Mouse (Mus musculus) c-Kit-positive CD71-positive TER-119-negative erythroid progenitor cells, embryonic 14.5 days (primary cell): ENCODE data around the gene Spn.

Experiments
- DNase-seq: peaks from one replicate; pipeline ENCODE4 v3.0.0-alpha.2; 2013; ENCODE audit warnings: low read depth

Gene Spn

GRCm38 (mm10) chr7:127140623-127141404 is 3.2 kb upstream of the Spn start:
- DNase-seq: no peak

- DNase-seq: no peak
These were observed 1.9 kb upstream of the Spn start for GRCm38 (mm10) chr7:127139562-127139961.

- peak; percentile 71 for DNase-seq
These were observed 1.5 kb upstream of the Spn start for GRCm38 (mm10) chr7:127139100-127139499.

- DNase-seq: no peak
These were observed 1.2 kb downstream of the Spn start for GRCm38 (mm10) chr7:127136181-127137071.

GRCm38 (mm10) chr7:127134821-127135447 is 2.7 kb downstream of the Spn start:
- no peak for DNase-seq

GRCm38 (mm10) chr7:127133125-127133524 is 4.5 kb downstream of the Spn start:
- no peak for DNase-seq

GRCm38 (mm10) chr7:127129638-127130037 is 8.0 kb downstream of the Spn start:
- DNase-seq: no peak

- no peak for DNase-seq
These were observed 15.7 kb downstream of the Spn start, which contains the start of gene Qprt for GRCm38 (mm10) chr7:127121911-127122270. Gene Qprt, minus strand, starts transcription at chr7:127122226.

GRCm38 (mm10) chr7:127121061-127121910 is 16.3 kb downstream of the Spn start:
- DNase-seq: no peak

GRCm38 (mm10) chr7:127118671-127119445 is 18.8 kb downstream of the Spn start:
- DNase-seq: no peak

GRCm38 (mm10) chr7:127117948-127118347 is 19.7 kb downstream of the Spn start:
- no peak for DNase-seq

- no peak for DNase-seq
These were observed 21.2 kb downstream of the Spn start for GRCm38 (mm10) chr7:127116331-127116935.

- DNase-seq: no peak
These were observed 22.7 kb downstream of the Spn start for GRCm38 (mm10) chr7:127114920-127115319.

- no peak for DNase-seq
These were observed 23.9 kb downstream of the Spn start for GRCm38 (mm10) chr7:127113614-127114259.

GRCm38 (mm10) chr7:127112921-127113597 is 24.6 kb downstream of the Spn start:
- no peak for DNase-seq

GRCm38 (mm10) chr7:127112251-127112841 is 25.3 kb downstream of the Spn start:
- no peak for DNase-seq

- DNase-seq: peak; percentile 74
These were observed 26.2 kb downstream of the Spn start for GRCm38 (mm10) chr7:127111461-127111860.

GRCm38 (mm10) chr7:127110239-127111007 is 27.2 kb downstream of the Spn start:
- DNase-seq: peak; percentile 65
